In genomic region chr19:44295741-44296140, GRCm38 (mm10) we compare ENCODE assay signal across 8 mouse cellular contexts. TPM values are rescaled to one million over a fixed set of nuclear protein-coding genes. Genes with fewer than 3 reads are reported as not detected.
DNase-seq lines count a peak whose midpoint lies in the region; ATAC-seq lines count a peak whose summit lies in the region.

No protein-coding gene starts in this region.

- H3K27me3 ChIP-seq in intestine, embryonic 16.5 days (replicated peaks; ENCODE audit: control insufficient read depth, insufficient read depth, low read length) = no peaks in the 10 kb centered on the region
- no peaks in the 10 kb centered on the region for H3K27me3 ChIP-seq in midbrain, embryonic 10.5 days (ENCODE audit: low read depth, poor library complexity, severe bottlenecking)

- H3K9me3 ChIP-seq in intestine, embryonic 16.5 days (ENCODE audit: control insufficient read depth, low read length) = no peaks in the 10 kb centered on the region
- H3K9me3 ChIP-seq in midbrain, embryonic 10.5 days (replicated peaks) = no peaks in the 10 kb centered on the region

- DNase-seq in adrenal gland, adult (ENCODE audit: inconsistent age in 2 of 2, low spot score in 1 of 2) = peak; percentile 87 to 96
- peak; percentile 84 for DNase-seq in embryo, embryonic 11 days
- DNase-seq in gastrocnemius, postnatal 36 days = peak; percentile 77 to 82
- DNase-seq in left cerebral cortex, postnatal 36 days (ENCODE audit: low spot score in 2 of 2) = peak; percentile 85
- DNase-seq in midbrain, embryonic 10.5 days (ENCODE audit: low spot score) = peak; percentile 83
- DNase-seq in right cerebral cortex, postnatal 36 days (ENCODE audit: low spot score in 2 of 2) = peak; percentile 78 to 79
- peak; percentile 75 for DNase-seq in yolk sac, embryonic 10.5 days (ENCODE audit: low spot score)

- ATAC-seq in intestine, embryonic 16.5 days = peak; percentile 36

- peak overlapping the region; percentile 95 for H3K9ac ChIP-seq in intestine, embryonic 16.5 days (ENCODE audit: low read depth, low read length)

- 5% methylated on average over 4 of the region's 4 CpGs for WGBS in intestine, embryonic 16.5 days
- WGBS in midbrain, embryonic 10.5 days = 8% methylated on average over 4 of the region's 4 CpGs

- H3K27ac ChIP-seq in intestine, embryonic 16.5 days (ENCODE audit: low read length) = peak overlapping the region; percentile 99
- H3K27ac ChIP-seq in midbrain, embryonic 10.5 days (replicated peaks) = peak overlapping the region; percentile 98

- H3K4me2 ChIP-seq in intestine, embryonic 16.5 days (ENCODE audit: low read depth, low read length) = peak overlapping the region; percentile 89

- H3K4me1 ChIP-seq in intestine, embryonic 16.5 days (ENCODE audit: control insufficient read depth, insufficient read depth, low read length) = peaks cover 47% of the 10 kb centered on the region
- H3K4me1 ChIP-seq in midbrain, embryonic 10.5 days = peaks cover 83% of the 10 kb centered on the region

- H3K4me3 ChIP-seq in intestine, embryonic 16.5 days (ENCODE audit: low read length) = peak overlapping the region; percentile 85
- peak overlapping the region; percentile 86 for H3K4me3 ChIP-seq in midbrain, embryonic 10.5 days

- intact Hi-C loops in gastrocnemius, postnatal 36 days (cut with DNase I) = loop anchor here (2.0 kb wide), 1 partner anchor 101 kb away; no protein-coding TSS in a partner anchor
- intact Hi-C loops in left cerebral cortex, postnatal 36 days (cut with DNase I) = loop anchor here (1.0 to 5.0 kb wide), 4 partner anchors 29 to 112 kb away; partner anchors contain the start of gene Scd1

- H3K36me3 ChIP-seq in intestine, embryonic 16.5 days (ENCODE audit: control insufficient read depth, insufficient read depth, low read length) = peaks cover 21% of the 10 kb centered on the region
- peaks cover 61% of the 10 kb centered on the region for H3K36me3 ChIP-seq in midbrain, embryonic 10.5 days

RNA-seq across cellular contexts. Expression of gene Scd2, which starts 2.3 kb away (rescaled TPM):
- 10 to 100 TPM in 1 of 2 experiments, 1 to 10 TPM in 1; 6.4 to 12.3 TPM for total RNA-seq in gastrocnemius, postnatal 36 days (2021)
- polyA plus RNA-seq in intestine, embryonic 16.5 days (2015; fragmentation: Nextera tagmentation; extraction: Ambion mirVana) = 452 and 553 TPM in 2 replicates
- total RNA-seq in left cerebral cortex, postnatal 36 days (2021) = 100 to 1,000 TPM; 590 to 647 TPM
- polyA plus RNA-seq in midbrain, embryonic 10.5 days (2016; fragmentation: Nextera tagmentation; extraction: Ambion mirVana) = 326 and 382 TPM in 2 replicates

RNA-seq across cellular contexts. Expression of gene Scd4, which starts 37.2 kb away (rescaled TPM):
- under 1 TPM; 0.10 to 0.20 TPM for total RNA-seq in gastrocnemius, postnatal 36 days (2021)
- polyA plus RNA-seq in intestine, embryonic 16.5 days (2015; fragmentation: Nextera tagmentation; extraction: Ambion mirVana) = 0.09 and 0.22 TPM in 2 replicates
- total RNA-seq in left cerebral cortex, postnatal 36 days (2021) = 1 to 10 TPM; 2.2 to 3.1 TPM
- 0.06 TPM in 1 of 2 replicates, not detected in the other for polyA plus RNA-seq in midbrain, embryonic 10.5 days (2016; fragmentation: Nextera tagmentation; extraction: Ambion mirVana)

Comparison
In these comparisons a context has a peak if more than half of its experiments do, and no peak if none do; other contexts are left out.
1. Peak in every context shown above with its lines: DNase-seq, ATAC-seq, H3K4me3 ChIP-seq and H3K27ac ChIP-seq.
2. RNA of gene Scd2, which starts 2.3 kb away (total RNA-seq): 590 to 647 TPM in left cerebral cortex, postnatal 36 days; 6.4 to 12.3 TPM in gastrocnemius, postnatal 36 days; every median in the first group is over 10 times any median in the second.